Mouse (Mus musculus) forebrain, embryonic 16.5 days (tissue): ENCODE results near the gene Tmem79. TPM values are rescaled to one million over a fixed set of nuclear protein-coding genes. Genes with fewer than 3 reads are reported as not detected.
"Not testable (repeated sequence)": the region's sequence is repeated elsewhere in the genome, so short reads cannot be mapped to it uniquely, and the experiment has no call there.

Experiments
- ATAC-seq: fragments of 200-750 bp; cut with Nextera tagmentation; 2 replicates; pipeline ENCODE4 v1.8.0; 2017; ENCODE audit warnings: mild to moderate bottlenecking, moderate library complexity
- H3K27ac ChIP-seq: fragments of 300-500 bp; sonication (generic); 2 replicates; pipeline ENCODE4 v1.5.1; 2014; ENCODE audit warnings: low read length, control low read depth
- H3K27me3 ChIP-seq: fragments of 300-500 bp; sonication (generic); replicated peaks from 2 replicates; pipeline ENCODE4 v1.6.1; 2014; ENCODE audit warnings: low read length; ENCODE audit not compliant: control insufficient read depth, insufficient read depth
- H3K36me3 ChIP-seq: fragments of 300-500 bp; sonication (generic); 2 replicates; pipeline ENCODE4 v1.6.1; 2014; ENCODE audit not compliant: control insufficient read depth, insufficient read depth
- H3K4me1 ChIP-seq: fragments of 300-500 bp; sonication (generic); replicated peaks from 2 replicates; pipeline ENCODE4 v1.6.1; 2014; ENCODE audit warnings: low read length; ENCODE audit not compliant: control insufficient read depth, insufficient read depth
- H3K4me2 ChIP-seq: fragments of 300-500 bp; sonication (generic); 2 replicates; pipeline ENCODE4 v1.6.1; 2014; ENCODE audit warnings: mild to moderate bottlenecking, low read length, control low read depth
- H3K4me3 ChIP-seq: fragments of 300-500 bp; sonication (generic); replicated peaks from 2 replicates; pipeline ENCODE4 v1.5.1; 2014; ENCODE audit warnings: mild to moderate bottlenecking, low read length, control low read depth
- H3K9ac ChIP-seq: fragments of 300-500 bp; sonication (generic); replicated peaks from 2 replicates; pipeline ENCODE4 v1.6.1; 2014; ENCODE audit warnings: low read depth, low read length, control low read depth
- H3K9me3 ChIP-seq: fragments of 300-500 bp; sonication (generic); 2 replicates; pipeline ENCODE4 v1.6.1; 2016; ENCODE audit warnings: low read length; ENCODE audit not compliant: control insufficient read depth
- WGBS: fragments of 180-500 bp; shearing (Covaris S2); extraction: QIAGEN DNeasy Blood & Tissue Kit; methylation state at CpG from one replicate; pipeline ENCODE4 v1.1.7; 2014; 5-methylcytosine and 5-hydroxymethylcytosine counted together
- polyA plus RNA-seq: library from polyadenylated mRNA; unstranded; fragments of >200 nt; fragmentation: Nextera tagmentation; extraction: Ambion mirVana; gene quantifications from 2 replicates; pipeline ENCODE4 v1.2.1, GENCODE M21; 2015

Gene Tmem79
- polyA plus RNA-seq, 1 experiment from 2014 or later, result 1.4 TPM

- Histone ChIP-seq H3K9me3 (no peaks in the 10 kb centered on the region), H3K27me3 (no peaks in the 10 kb centered on the region), H3K4me3 (no peak overlapping the region), H3K4me1 (peaks cover 3% of the 10 kb centered on the region), H3K4me2 (no peak overlapping the region), H3K27ac (no peak overlapping the region), H3K36me3 (no peaks in the 10 kb centered on the region), H3K9ac (no peak overlapping the region)
- WGBS, result 33% methylated on average over 4 of the region's 4 CpGs
- ATAC-seq, result no peak
Observed at GRCm38 (mm10) chr3:88291970-88292369, 44.0 kb downstream of the Tmem79 start.

GRCm38 (mm10) chr3:88288133-88288713 lies 47.7 kb downstream of the Tmem79 start:
- H3K4me3 ChIP-seq, ATAC-seq, H3K4me1 ChIP-seq, H3K4me2 ChIP-seq, H3K36me3 ChIP-seq, H3K9ac ChIP-seq, H3K27ac ChIP-seq, H3K9me3 ChIP-seq, H3K27me3 ChIP-seq: not testable (repeated sequence)
- 61% methylated on average over 8 of the region's 10 CpGs for WGBS

- ATAC-seq, result no peak
- WGBS, result 98% methylated on average over 4 of the region's 4 CpGs
- Histone ChIP-seq H3K4me1 (no peaks in the 10 kb centered on the region), H3K27me3 (no peaks in the 10 kb centered on the region), H3K4me2 (no peak within 1 kb of the TSS), H3K4me3 (no peak within 1 kb of the TSS), H3K9me3 (no peaks in the 10 kb centered on the region), H3K9ac (no peak within 1 kb of the TSS), H3K27ac (no peak within 1 kb of the TSS), H3K36me3 (no peaks in the 10 kb centered on the region)
Observed at GRCm38 (mm10) chr3:88287110-88287509, 48.8 kb downstream of the Tmem79 start, which contains the start of gene Gm38392. Gm38392 (minus strand) TSS chr3:88287210.

- H3K4me1 ChIP-seq, H3K4me2 ChIP-seq, H3K9me3 ChIP-seq, H3K4me3 ChIP-seq, ATAC-seq, H3K27me3 ChIP-seq, H3K27ac ChIP-seq, H3K9ac ChIP-seq, H3K36me3 ChIP-seq: not testable (repeated sequence)
- no CpG with 5 or more reads among the region's 2 CpGs for WGBS
Observed at GRCm38 (mm10) chr3:88285565-88285895, 50.4 kb downstream of the Tmem79 start.

GRCm38 (mm10) chr3:88284815-88285564 lies 51.0 kb downstream of the Tmem79 start:
- H3K9ac ChIP-seq, H3K4me2 ChIP-seq, H3K9me3 ChIP-seq, H3K36me3 ChIP-seq, H3K27me3 ChIP-seq, H3K4me3 ChIP-seq, ATAC-seq, H3K27ac ChIP-seq, H3K4me1 ChIP-seq: not testable (repeated sequence)
- 95% methylated on average over 14 of the region's 14 CpGs for WGBS

GRCm38 (mm10) chr3:88281141-88281916 lies 54.6 kb downstream of the Tmem79 start:
- not testable (repeated sequence) for H3K4me2 ChIP-seq, H3K36me3 ChIP-seq, H3K9ac ChIP-seq, H3K4me3 ChIP-seq, ATAC-seq, H3K27me3 ChIP-seq, H3K9me3 ChIP-seq, H3K4me1 ChIP-seq, H3K27ac ChIP-seq
- 45% methylated on average over 11 of the region's 11 CpGs for WGBS

GRCm38 (mm10) chr3:88280035-88280434 lies 55.9 kb downstream of the Tmem79 start:
- Histone ChIP-seq H3K27me3 (no peaks in the 10 kb centered on the region), H3K4me1 (no peaks in the 10 kb centered on the region), H3K4me2 (no peak overlapping the region), H3K9ac (no peak overlapping the region), H3K4me3 (no peak overlapping the region), H3K9me3 (no peaks in the 10 kb centered on the region), H3K27ac (no peak overlapping the region), H3K36me3 (no peaks in the 10 kb centered on the region)
- no peak for ATAC-seq
- 97% methylated on average over 2 of the region's 2 CpGs for WGBS

Other genes with a start within 250 kb of the Tmem79 start
- 25.1 and 28.3 TPM in 2 replicates for gene Mef2d, start 193.8 kb downstream of the Tmem79 start, polyA plus RNA-seq
- gene Rhbg, start 81.4 kb downstream of the Tmem79 start, polyA plus RNA-seq, result not detected in 2 replicates
- 0.18 and 0.27 TPM in 2 replicates for gene Gm38392, start 48.9 kb downstream of the Tmem79 start, polyA plus RNA-seq
- gene Tsacc, start 39.1 kb downstream of the Tmem79 start, polyA plus RNA-seq, result 8.5 and 10.4 TPM in 2 replicates
- 517 and 522 TPM in 2 replicates for gene Cct3, start 39.0 kb downstream of the Tmem79 start, polyA plus RNA-seq
- gene Glmp, start 11.1 kb downstream of the Tmem79 start, polyA plus RNA-seq, result 93.0 and 94.4 TPM in 2 replicates
- 57.5 and 65.9 TPM in 2 replicates for gene Smg5, start 112 bp upstream of the Tmem79 start, polyA plus RNA-seq
- gene Paqr6, start 28.4 kb upstream of the Tmem79 start, polyA plus RNA-seq, result 1.1 and 2.3 TPM in 2 replicates
- not detected in 2 replicates for gene Bglap3, start 36.6 kb upstream of the Tmem79 start, polyA plus RNA-seq
- gene Bglap2, start 42.6 kb upstream of the Tmem79 start, polyA plus RNA-seq, result 2.2 TPM in 1 of 2 replicates, not detected in the other
- gene Bglap, start 48.3 kb upstream of the Tmem79 start, polyA plus RNA-seq, result 1.1 TPM in 1 of 2 replicates, not detected in the other
- 45.1 and 45.5 TPM in 2 replicates for gene Pmf1, start 74.2 kb upstream of the Tmem79 start, polyA plus RNA-seq
- 36.2 and 37.1 TPM in 2 replicates for gene Slc25a44, start 89.0 kb upstream of the Tmem79 start, polyA plus RNA-seq
- 16.5 and 25.8 TPM in 2 replicates for gene Sema4a, start 125.0 kb upstream of the Tmem79 start, polyA plus RNA-seq
- 26.9 and 30.9 TPM in 2 replicates for gene Lmna, start 173.8 kb upstream of the Tmem79 start, polyA plus RNA-seq
- gene Mex3a, start 196.2 kb upstream of the Tmem79 start, polyA plus RNA-seq, result 46.1 and 47.8 TPM in 2 replicates
- not detected in 2 replicates for gene Rab25, start 212.2 kb upstream of the Tmem79 start, polyA plus RNA-seq
- 149 and 193 TPM in 2 replicates for gene Lamtor2, start 216.9 kb upstream of the Tmem79 start, polyA plus RNA-seq
- gene Ubqln4, start 217.6 kb upstream of the Tmem79 start, polyA plus RNA-seq, result 43.5 and 46.0 TPM in 2 replicates
- gene Ssr2, start 239.7 kb upstream of the Tmem79 start, polyA plus RNA-seq, result 132 and 140 TPM in 2 replicates